Mouse (Mus musculus) embryo, embryonic 11 days (tissue): Measurements from ENCODE around the gene Mphosph10.

Experiments used
- DNase-seq: peaks from one replicate; pipeline ENCODE4 v3.0.0-alpha.2; 2015

Gene Mphosph10

GRCm38 (mm10) chr7:64392122-64392818 lies at the start of gene Mphosph10, which contains the start of gene Mcee:
Mphosph10 (minus strand) TSS chr7:64392268.
Mcee (plus strand) TSS chr7:64392607.
- DNase-seq: peak; percentile 95

DNA sequence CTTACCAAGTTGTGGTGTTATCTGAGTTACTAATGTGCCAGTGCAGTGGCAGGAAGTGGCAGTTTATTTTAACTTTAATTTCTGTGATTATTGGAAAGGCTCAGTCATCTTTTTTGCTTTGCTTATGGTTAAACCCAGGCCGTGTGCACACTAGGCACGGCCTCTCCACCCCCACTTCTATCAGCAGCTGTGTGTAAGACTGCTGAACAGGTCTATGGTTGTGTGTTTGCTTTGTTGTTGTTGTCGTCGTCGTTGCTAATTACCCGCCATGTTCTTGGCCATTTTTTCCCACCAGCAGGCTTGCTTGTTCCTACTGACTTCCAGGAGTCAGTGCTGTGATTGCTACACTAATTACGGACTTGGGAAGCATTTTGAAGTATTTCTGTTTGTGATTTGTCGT lies 48.5 kb upstream of the Mphosph10 start:
- DNase-seq: no peak

DNA sequence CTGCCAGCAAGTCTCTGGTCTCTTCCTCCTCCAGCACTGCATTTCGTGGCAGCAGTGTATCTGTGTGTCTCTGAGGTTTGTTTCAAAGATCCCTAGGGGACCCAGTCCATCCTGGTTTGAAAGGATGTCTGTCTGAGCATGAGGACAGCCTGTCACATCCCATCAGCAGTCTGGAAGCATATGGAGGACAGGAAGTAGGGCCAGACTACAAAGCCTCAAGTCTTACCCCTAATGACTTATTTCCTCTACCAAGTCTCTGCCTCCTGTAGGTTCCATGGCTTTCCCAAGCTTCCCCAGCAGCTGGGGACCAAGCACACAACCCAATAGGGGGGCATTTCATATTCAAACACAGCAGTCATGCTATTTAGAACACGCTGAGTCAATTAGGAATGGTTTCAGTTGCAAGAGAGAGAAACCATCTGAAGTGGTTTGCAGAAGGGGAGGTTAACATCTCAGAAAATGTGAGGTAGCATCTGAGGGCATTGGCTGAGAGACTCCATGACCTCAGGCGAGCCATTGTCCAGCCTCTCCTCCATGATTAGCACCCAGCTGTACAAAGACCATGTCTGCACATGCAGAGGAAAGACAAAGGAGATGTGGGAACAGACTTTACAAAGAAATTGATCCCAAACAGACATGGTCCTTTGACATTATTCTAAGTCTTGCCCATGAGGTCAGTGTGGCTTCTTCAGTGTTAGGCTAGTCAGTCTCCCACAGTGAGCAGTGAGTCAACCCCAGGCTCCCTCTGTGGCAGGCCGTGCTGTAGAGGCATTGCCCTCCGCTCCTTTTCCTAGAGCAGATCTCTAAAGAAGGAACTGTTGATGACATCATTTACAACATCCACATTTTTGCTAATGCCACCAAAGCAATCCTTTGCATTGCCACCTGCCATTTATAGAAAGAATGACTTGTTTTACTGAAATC lies 47.8 kb upstream of the Mphosph10 start:
- DNase-seq: peak; percentile 14

- peak; percentile 24 for DNase-seq
Observed at GRCm38 (mm10) chr7:64424861-64425260, 32.8 kb upstream of the Mphosph10 start.

DNA sequence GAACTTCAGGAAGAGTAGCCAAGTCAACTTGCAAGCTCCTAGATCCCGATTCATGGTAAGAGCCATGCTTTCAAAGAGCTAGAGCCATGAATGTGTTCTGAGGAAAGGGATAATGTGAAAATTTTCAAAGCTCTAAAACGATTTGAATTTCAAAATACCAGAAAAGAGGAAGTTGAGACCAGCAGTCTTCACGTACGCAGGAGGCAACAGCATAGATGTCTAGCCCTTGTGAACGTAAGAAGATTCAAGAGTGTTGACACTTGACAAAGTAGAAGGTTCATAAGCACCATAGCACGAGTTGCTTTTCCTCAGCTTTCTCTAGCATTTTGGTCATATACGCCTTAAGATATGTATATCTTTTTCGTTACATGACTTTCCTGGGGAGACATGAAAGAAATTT lies 11.9 kb upstream of the Mphosph10 start:
- DNase-seq: no peak

GRCm38 (mm10) chr7:64402452-64402851 lies 10.4 kb upstream of the Mphosph10 start:
- no peak for DNase-seq

DNA sequence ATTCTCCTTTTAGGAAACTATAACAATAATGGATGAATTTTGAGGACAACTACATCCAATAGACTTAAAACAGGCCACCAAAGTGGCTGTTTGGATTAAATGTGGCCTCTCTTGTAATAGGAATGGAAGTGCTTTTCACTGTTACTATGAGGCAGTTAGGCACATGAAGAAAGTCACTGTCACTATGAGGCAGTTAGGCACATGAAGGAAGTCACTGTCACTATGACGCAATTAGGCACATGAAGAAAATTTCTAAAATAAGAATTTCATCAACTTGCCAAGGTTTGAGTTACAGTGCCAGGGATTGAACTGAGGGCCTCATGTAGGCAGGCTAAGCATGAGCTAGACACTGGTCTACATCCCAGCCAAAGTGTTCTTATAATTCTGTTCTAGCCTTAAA lies 8.7 kb upstream of the Mphosph10 start:
- DNase-seq: no peak

- DNase-seq: no peak
Observed at GRCm38 (mm10) chr7:64392819-64393151, 717 bp upstream of the Mphosph10 start.

- DNase-seq: peak; percentile 12
Observed at GRCm38 (mm10) chr7:64391479-64391878, 589 bp downstream of the Mphosph10 start.

GRCm38 (mm10) chr7:64373830-64374562 lies 18.1 kb downstream of the Mphosph10 start, which contains the start of gene Fan1:
Fan1 (minus strand) TSS chr7:64374095.
- DNase-seq: peak; percentile 91

DNA sequence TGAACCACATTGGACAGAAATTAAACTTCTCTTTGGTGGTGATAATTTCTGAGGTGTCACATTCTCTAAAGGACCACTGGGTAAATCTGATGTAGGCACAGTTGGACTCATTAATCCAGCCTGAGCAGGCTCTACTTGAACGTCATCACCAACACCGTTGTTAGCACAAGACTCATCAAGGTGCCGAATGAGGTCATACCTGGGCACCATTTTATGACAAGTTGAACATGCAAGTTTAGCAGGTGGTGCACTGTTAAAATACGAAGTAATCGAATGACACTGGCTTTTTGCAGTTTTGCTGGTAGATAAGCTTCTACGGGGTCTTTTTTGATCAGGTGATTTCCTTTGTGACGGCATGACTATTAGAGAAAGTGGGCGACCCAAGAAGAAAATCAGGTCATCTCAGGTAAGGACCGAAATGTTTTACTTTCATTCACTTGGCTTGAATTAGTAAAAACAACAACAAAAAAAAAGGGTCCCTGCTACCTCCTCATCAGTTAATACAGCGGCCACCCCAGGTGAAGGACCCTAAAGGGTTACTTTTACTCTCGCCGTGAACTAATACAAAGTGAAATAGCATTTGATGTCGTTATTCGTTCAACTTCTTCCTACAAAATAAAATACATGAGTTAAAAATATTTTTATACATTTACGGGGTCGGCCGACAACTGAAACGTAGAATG lies 18.8 kb downstream of the Mphosph10 start:
- peak; percentile 12 for DNase-seq

DNA sequence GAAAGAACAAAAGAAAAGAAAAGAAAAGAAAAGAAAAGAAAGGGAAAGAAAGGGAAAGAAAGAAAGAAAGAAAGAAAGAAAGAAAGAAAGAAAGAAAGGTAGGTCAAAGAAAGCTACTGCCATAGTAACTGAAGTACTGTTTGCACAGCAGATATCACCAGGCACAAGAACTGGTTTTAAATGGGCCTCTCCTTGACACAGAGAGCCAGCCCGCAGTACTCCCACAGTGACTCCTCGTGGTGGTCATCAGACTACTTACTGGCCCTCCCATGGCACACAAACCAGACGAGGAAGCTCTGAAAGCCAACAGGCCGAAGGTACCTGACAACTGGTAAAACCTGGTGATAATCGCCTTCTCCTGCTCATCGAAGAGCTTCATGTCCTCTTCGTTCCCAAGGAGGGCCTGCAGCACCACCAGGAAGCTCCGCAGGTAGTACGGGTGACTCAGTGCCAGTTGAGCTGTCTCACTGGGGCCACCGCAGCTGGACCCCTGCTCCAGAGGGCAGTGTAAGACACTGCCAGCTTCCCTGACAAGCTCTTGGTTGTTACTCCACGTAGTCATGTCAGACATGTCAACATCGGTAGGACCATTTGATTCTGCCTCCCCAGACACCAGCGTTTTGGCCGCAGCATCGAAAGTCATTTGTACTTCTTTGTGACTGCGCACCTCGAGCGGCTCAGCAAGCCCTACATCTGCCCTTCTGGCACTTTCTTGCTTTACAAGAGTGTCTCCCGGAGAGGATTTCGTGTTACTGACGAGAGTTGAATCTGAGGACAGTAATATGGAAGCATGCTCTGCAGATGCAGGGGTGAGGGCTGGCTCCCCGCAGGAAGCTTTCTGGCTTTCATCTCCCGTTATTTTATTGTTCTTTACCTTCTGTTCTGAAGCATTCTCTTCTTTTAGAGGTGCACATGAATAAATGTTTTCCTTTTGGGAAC lies 19.9 kb downstream of the Mphosph10 start:
- no peak for DNase-seq

DNA sequence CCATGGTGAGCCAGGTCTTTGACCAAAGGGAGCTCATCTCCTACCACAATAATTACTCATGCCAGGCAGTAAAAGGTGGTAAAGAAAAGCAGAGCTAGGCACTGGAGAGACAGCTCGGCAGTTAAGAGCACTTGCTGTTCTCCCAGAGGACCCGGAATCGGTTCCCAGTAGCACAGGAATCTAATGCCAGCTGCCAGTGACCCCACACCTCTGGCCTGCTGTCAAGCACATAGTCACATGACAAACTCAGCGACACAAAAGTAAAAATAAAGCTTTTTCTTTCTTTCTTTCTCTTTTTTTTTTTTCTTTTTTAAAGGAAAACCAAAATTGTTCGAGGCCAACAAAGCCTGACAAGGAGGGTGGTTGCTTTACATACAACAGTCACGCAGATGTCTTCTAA lies 22.2 kb downstream of the Mphosph10 start:
- DNase-seq: no peak

- DNase-seq: no peak
Observed at GRCm38 (mm10) chr7:64365863-64366262, 26.2 kb downstream of the Mphosph10 start.

DNA sequence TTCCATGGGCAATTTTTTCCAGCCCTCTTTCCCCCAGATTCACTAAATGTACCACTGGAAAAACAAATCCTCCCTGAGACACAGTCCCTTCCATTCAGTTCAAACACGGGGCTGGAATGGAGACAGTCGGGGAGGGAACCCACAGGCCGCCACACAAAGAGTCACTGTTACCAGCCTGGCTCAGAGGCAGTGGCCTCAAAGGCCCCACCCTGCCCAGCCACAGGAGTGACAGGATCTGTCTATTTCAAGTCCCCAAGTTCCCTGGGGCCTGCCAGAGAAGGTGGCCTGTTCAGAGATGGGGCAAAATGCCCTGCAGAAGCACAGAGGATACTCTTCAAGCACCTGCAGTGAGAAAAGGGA lies 31.5 kb downstream of the Mphosph10 start:
- DNase-seq: no peak

DNA sequence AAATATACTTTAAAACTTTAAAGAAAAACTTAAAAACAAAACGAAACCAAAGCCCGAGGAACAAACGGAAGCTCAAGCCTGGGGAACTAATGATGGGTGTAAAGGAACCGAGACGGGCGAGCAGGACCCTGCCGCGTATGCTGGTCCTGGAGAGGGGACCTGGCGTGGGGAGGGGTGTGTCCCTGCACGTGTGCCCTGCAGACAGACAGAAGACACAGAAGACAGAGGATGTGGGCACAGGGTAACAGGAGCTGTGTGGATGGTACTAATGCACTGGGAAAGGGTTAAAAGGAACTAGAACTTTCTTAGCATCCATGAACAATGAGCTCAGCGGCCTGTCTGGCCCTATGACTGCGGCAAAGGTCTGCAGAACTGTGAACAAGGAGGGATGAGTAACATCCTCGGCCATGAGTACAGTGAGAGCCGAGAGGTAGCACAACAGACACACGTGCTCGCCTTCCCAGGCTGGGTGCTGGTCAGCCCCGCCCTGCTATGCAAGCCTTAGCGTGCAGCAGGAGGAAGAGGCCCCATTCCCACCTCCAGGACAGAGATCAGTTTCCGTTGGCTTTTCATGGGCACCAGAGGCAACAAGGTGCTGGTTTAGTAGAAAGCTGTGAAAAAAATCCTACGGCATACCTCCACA lies 32.0 kb downstream of the Mphosph10 start:
- DNase-seq: no peak

DNA sequence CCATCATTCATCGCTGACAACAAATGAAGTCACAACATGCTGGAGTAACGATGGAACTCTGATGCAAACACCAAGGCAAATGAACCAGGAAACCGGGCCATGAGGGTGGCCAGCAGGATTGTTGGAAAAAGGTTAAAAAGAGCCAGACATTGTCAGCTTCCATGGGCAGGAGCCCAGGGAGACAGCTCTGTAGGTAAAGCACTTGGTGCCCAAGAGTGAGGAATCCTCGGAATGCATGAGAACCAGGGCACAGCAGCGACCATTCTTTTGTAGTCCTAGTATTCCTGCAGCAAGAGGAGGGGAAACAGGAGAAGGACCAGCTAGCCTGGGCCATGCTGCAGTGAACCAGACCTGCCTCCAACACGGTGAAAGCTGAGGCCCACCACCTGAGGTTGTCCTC lies 33.4 kb downstream of the Mphosph10 start:
- no peak for DNase-seq

GRCm38 (mm10) chr7:64357405-64357804 lies 34.7 kb downstream of the Mphosph10 start:
- DNase-seq: no peak

DNA sequence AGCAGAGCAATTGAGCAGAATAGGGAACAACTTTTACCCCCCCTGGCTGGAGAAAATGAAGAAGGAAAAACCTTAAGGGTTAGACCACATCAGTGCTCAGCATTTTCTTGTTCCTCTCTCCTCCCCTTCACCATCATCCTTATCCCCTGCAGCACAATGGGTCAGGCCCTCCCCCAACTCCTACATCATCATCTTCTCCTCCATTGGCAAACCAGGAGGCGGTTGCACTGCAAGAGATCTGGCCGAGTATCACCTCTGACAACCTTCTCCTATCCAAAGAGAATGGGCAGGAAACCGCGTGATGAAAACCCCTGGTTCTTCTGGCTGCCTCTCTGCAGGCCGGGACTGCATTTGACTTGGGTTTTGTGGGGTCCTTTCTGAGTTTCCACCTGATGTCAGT lies 35.4 kb downstream of the Mphosph10 start:
- DNase-seq: no peak

DNA sequence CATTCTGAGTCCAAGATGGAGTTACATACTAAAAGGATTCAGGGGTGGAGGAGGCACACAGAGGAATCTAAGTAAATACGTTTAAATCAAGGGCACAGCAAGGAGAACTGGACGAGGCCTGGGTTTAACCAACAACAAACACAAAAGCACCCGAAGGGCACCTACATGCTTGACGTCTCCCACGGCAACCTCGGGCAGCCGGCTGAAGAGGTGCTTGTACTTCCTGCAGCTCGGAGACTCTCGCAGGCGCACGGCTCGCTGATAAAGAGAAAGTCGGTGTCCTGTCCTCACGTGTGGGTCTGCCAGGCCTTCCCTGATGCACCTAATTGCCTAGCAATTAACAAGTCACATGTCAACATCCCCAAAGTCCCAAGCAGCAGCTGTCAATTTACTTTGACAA lies 37.9 kb downstream of the Mphosph10 start:
- no peak for DNase-seq

DNA sequence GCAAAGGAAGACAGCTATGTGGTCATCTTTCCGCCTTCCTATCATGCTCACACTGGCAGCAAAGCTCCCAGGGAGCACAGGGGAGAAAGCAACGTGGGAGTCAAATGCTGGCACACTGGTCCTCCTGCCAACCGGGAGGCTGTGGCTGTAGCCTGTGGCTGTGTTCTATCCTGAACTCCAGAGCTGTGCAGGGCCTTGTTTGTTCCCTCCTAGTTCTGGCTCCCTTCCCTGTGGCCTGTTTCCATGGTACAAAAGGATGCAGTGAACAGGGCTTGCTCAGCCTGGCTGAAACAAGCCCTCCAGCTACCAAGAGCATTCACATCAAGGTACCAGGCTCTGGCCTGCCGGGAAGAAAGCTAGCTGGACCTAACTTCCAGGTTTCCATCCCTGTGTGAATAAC lies 41.0 kb downstream of the Mphosph10 start:
- no peak for DNase-seq
